Mouse (Mus musculus) c-Kit-positive CD71-positive TER-119-positive erythroid progenitor cells, embryonic 14.5 days (primary cell): ENCODE measurements around the gene Zdhhc24.

Experiments
- DNase-seq: peaks from one replicate; pipeline ENCODE4 v3.0.0-alpha.2; 2013; ENCODE audit warnings: low spot score

Gene Zdhhc24

DNA sequence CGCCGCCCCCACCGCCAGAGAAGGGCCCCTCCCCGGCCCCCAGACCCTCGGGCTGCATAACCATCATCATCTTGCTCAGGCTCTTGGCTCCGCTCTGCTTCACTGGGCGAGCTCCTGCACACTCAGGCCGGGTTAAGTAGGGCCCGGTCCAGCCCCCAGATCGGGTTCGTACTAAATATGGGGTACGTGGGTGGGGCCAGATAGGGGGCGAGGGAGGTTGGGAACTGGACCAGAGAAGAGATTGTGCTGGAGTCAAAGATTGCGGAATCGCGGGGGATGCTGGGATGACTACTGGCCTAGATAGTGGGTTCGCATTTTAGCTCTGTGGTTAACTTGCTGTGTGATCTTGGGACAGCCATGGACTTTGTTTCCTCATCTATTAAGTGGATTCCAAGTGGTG, 683 bp upstream of the Zdhhc24 start, which contains the start of gene Actn3:
Actn3 (minus strand) TSS at position 125 of the 400 bp plus-strand sequence.
- no peak for DNase-seq

- no peak for DNase-seq
Measured at GRCm38 (mm10) chr19:4879324-4879703, 846 bp downstream of the Zdhhc24 start.

DNA sequence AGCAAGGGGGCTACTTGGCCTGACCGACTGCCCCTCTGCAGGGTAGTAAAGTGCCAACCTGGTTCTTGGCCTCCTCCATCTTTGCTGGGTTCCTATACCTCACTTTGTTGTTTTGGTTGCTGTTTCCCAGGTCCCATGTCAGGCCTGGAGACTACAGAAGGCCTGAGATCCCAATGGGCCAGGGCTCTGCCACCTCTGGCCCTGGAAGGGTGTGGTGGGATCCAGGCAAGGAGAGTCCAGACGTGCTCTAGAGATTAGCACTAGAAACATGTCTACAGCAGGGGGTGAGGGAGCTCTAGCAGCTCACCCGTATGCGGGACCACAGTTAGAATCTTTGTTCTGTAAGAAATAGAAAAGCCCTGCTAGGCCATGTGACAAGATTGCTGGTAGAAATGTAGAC, 5.5 kb downstream of the Zdhhc24 start:
- peak; percentile 55 for DNase-seq

GRCm38 (mm10) chr19:4889791-4890190, 11.3 kb downstream of the Zdhhc24 start:
- DNase-seq = no peak

GRCm38 (mm10) chr19:4891798-4892197, 13.3 kb downstream of the Zdhhc24 start:
- peak; percentile 77 for DNase-seq

DNA sequence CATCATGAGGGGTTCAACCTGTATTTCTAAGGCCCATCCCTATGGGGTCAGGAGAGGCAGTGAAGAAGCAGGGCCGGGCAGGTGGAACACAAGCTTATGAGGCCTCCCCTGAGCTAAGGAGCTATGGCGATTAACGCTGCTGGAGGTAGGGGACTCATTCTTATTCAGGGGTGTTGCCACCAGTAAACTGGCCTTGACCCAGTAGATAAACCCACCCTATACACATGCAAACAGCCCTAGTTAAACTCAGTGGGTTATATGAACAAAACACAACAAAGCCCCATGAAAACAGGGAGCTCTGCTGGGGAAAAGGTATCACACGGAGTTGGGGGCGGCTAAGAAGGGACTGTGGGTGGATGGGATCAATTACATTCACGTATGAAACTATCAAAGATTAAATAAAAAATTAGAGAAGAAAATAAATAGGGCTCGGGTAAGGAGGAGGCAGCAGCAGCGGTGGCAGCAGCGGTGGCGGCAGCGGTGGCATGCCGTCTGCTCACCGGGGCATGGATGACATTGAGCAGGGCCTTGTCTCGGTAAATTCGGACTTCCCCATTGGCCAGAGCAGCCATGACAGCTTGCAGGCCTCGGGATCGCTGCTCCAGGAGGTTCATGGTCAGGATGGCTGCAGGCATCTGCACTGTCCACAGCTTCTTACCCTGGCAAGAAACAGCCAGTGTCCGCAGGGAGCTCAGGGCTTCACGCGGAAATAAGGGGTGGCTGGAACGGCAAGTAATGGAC, 18.5 kb downstream of the Zdhhc24 start:
- no peak for DNase-seq

- no peak for DNase-seq
Measured at GRCm38 (mm10) chr19:4898972-4899371, 20.5 kb downstream of the Zdhhc24 start.

GRCm38 (mm10) chr19:4899888-4900287, 21.4 kb downstream of the Zdhhc24 start:
- DNase-seq = no peak

DNA sequence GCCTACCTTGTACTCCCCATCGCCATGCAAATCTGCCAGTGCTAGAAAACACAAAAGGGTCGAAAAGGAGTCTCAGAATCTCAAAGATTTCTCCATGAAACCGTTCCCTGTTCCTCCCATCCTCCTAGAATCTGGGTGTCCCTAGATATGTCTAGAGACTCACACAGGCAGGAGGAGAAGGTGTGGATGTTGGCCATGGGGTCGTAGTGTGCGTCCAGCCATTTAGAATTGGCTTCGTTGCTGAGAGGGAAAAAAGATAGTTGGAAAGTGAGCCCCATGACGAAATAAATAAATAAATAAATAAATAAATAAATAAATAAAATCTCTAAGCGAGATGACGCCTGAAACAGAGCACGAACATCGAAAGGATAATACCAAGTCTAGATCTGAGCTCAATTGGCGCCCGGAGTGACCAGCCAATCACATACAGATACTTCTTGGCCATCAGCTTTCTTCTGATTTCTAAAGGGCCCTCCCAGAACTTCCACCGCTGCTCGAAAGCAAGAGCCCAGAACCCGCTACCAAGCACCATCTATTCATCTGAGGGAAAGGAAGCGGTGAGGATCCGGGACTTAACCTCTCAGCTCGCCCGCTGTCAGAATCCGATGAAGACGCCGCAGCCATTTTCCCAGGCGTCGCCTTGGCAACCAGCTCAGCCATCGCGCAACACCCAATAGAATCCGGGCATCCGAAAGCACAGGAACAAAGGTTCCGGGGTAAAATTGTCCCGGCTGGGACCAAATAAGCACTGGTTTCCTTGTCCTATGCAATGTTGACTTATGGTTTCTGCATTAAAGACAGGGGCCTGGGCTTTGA, 27.7 kb downstream of the Zdhhc24 start, which contains the start of gene Bbs1:
Bbs1 (minus strand) TSS at position 650 of the 816 bp plus-strand sequence.
- peak; percentile 82 for DNase-seq

- peak; percentile 60 for DNase-seq
Measured at GRCm38 (mm10) chr19:4908107-4908506, 29.6 kb downstream of the Zdhhc24 start.

GRCm38 (mm10) chr19:4909376-4909775, 30.9 kb downstream of the Zdhhc24 start:
- DNase-seq = no peak

GRCm38 (mm10) chr19:4915924-4916603, 37.6 kb downstream of the Zdhhc24 start:
- no peak for DNase-seq

- no peak for DNase-seq
Measured at GRCm38 (mm10) chr19:4916827-4917226, 38.4 kb downstream of the Zdhhc24 start.

DNA sequence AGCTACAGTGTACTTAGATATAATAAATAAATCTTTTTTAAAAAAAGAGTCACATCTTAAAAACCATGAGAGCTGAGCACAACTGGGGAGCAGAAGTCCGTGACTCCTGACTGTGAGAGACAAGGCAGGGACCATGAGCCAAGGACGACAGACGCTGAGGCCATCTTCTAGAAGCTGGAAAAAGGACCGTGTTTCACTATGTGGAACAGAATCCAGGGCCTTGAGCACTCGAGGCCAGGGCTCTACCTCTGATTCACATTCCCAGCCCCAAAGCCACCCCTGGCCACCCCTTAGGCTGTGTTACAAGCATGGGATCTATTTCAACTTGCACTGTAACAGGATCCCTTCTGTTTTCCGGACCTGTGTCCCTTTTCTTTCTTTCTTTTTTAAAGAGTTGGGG, 41.2 kb downstream of the Zdhhc24 start:
- no peak for DNase-seq

- no peak for DNase-seq
Measured at GRCm38 (mm10) chr19:4925121-4925860, 46.8 kb downstream of the Zdhhc24 start.

DNA sequence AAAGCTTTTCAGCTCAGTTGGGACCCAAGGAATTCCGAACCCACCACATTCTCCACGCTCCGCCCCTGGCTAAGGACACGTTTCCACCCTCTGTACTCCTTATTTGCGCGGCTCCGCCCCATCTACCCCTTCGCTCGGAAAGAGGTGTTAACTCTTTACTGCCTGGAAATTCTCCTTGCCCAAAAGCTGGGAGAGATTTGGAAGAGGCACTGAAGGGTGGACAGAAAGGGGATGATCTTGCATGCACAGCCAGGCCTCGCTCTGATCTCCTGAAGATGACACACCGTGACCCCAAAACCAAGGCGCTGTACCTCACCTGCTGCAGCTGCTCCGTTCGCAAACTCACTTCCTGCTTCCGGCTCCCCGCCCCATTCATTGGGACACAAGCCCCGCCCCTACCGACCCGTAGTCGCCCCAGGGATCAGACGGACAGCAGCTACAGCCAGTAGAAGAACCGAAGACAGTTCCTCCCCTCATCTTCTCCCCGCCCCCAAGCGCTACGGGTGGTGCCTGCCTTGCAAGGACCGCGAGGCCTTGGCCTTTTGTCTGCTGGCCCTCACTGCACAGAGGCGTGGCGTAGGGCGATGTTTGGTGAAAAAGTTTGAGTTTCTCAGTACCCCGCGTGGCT, 49.5 kb downstream of the Zdhhc24 start, which contains the start of gene Dpp3:
Dpp3 (minus strand) TSS at position 384 of the 628 bp plus-strand sequence.
- DNase-seq = peak; percentile 98

DNA sequence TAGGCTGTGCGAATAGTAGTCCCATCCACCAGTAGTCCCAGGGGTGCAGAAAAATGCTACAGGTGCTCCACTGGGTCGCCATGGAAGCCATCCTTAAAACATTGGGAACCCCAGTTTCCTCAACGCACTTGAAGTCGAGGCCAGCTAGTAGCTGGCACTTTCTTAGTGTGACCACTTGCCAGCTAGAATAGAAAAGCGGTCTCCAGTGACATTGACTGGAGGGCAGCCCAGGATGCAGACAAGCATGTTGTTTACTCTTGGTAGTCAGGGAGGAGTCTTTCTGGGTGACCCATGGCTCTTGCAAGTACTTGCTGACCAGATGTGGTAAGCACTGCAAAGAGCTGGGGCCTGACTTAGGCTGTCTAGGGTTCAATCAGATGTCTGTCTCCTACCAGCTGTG, 50.3 kb downstream of the Zdhhc24 start:
- DNase-seq = no peak
